Mouse (Mus musculus) liver, embryonic 18 days (tissue): ENCODE measurements around the gene Eef2. TPM values are rescaled to one million over a fixed set of nuclear protein-coding genes. Genes with fewer than 3 reads are reported as not detected.

Experiments
- polyA plus RNA-seq: library from polyadenylated mRNA; depleted of rRNA; stranded (reverse); fragments of >200 nt; gene quantifications from 2 replicates; pipeline ENCODE4 v1.2.3, GENCODE M21; 2012; rRNA removed

Gene Eef2
- polyA plus RNA-seq: 583 and 691 TPM in 2 replicates

GRCm38 (mm10) chr10:81176466-81177271 is at the start of gene Eef2:
Gene Eef2, plus strand, starts transcription at chr10:81176631.

DNA sequence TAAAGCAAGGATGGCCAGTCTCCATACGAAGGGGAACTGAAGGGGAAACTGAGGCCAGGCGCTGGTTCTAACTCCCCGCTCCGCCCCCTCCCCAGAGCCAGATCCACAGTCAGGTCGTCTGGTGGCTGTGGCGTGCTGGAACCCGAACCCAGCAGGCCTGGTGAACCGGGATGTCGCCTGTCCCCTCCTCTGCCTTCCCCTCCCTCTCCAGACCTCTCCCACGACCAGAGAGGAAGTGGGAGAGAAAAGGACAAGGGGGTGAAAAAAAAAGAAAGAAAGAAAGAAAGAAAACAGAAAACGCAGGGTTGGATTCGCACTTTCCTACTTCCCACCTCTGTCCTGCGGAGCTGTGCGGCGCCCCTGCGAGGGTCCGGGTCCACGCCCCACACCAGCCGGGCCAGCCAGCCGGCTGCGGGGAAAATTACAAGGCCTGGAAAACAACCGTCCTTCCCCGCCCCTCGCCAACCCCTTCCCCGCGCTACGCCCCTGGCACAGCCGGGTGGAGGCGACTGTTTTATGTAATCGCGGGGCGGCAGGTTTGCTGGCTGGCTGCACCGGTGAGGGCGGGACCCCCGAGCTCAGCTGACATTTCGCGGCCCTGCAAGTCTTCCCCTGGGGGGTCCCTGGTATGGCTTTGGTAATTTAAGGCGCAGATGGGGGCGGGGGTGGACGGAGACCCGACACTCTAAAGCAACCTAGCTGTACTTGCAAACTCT is 41.3 kb upstream of the Eef2 start, which contains the start of gene Zbtb7a:
TSS of gene Zbtb7a (plus strand) at position 255 of the 716 bp plus-strand sequence.

DNA sequence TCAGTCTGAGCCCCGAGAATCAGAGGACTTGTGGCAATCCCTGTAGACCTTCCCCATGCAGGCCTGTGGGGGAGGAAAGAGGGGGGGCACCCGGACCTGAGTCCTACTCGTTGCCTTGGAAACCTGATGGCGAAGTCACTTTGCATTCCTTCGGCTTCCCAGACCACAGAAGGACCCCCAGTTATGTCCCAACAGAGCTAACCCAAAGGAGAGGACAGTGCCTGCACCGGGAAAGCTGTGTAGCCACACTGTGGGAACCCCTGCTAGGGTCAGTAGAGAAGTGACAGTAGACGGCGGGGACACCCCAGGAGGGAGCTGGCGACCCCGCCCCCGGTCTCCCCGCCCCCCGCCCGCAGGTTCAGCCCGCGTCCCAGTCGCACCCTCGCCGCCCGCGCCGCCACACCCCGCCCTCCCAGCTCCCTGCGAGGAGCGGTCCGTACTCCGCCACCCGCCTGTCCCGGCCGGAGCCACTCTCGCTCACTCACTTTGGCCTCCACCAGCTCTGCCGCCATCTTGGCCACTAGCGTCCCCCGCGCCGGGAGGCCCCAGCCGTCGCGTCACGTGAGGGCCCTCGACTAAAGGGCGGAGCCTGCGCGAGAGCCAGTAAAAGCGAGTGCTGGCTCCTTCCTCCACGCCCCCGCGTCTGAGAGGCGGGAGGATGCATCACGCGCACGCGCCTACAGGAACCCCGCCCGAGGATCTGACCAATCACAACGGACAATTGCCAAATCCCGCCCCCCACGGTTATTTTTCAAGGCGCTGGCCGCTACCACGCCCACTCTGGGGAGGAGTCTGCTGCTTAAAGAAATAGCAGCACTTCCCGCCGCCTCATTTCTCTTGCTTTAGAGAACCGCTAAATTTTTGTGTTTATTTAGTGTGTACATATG is 9.0 kb upstream of the Eef2 start, which contains the start of gene Pias4:
TSS of gene Pias4 (minus strand) at position 724 of the 887 bp plus-strand sequence.

DNA sequence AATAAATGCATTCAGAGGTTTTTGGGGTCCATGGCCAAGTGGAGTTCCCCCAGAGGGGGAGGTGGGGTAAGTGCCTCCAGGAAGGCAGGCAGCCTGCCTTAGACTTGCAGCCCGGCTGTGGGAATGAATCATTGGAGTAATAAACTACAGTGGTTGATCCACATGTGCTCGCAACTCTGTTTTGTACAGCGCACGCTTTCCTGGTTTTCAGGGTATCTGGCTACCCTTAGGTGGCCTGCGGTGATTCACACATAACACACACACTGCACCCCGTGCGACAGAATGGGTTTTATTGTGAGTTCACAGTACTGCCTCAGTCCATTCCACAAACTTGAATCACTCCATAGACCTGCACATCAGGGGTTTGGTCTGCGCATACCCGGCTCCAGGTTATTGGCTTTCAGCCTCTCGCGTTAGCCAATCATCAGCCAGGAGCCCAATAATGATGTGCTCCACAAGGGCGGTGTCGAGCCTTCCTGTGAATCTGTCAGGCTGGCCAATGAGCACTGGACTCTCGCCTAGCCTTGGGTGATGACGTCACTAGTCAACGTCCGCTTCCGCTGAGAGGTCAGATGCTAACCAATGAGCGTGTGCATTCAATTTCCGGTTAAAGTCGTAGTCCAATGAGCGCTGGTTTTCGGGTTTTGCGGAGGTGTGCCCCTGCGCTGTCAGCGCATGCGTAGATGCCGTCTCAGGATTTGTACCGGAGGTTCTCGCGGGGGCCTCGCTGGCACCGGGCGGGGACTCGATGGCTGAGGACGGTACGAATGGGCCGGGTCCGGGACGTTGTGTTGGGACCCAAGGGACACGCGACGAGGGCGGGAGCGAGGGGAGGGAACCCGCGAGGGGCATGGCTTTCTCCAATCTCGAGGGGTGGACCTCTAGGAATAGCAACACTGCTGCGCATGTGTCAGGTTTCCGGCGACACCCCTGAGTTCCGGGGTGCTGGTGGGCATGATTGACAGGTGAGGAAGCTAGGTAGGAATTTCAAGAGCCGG is 6.2 kb downstream of the Eef2 start, which contains the start of gene Dapk3:
TSS of gene Dapk3 (plus strand) at position 670 of the 998 bp plus-strand sequence.

GRCm38 (mm10) chr10:81183805-81184204 is 7.4 kb downstream of the Eef2 start, which contains the start of gene 4930442H23Rik:
Gene 4930442H23Rik, minus strand, starts transcription at chr10:81183849.

DNA sequence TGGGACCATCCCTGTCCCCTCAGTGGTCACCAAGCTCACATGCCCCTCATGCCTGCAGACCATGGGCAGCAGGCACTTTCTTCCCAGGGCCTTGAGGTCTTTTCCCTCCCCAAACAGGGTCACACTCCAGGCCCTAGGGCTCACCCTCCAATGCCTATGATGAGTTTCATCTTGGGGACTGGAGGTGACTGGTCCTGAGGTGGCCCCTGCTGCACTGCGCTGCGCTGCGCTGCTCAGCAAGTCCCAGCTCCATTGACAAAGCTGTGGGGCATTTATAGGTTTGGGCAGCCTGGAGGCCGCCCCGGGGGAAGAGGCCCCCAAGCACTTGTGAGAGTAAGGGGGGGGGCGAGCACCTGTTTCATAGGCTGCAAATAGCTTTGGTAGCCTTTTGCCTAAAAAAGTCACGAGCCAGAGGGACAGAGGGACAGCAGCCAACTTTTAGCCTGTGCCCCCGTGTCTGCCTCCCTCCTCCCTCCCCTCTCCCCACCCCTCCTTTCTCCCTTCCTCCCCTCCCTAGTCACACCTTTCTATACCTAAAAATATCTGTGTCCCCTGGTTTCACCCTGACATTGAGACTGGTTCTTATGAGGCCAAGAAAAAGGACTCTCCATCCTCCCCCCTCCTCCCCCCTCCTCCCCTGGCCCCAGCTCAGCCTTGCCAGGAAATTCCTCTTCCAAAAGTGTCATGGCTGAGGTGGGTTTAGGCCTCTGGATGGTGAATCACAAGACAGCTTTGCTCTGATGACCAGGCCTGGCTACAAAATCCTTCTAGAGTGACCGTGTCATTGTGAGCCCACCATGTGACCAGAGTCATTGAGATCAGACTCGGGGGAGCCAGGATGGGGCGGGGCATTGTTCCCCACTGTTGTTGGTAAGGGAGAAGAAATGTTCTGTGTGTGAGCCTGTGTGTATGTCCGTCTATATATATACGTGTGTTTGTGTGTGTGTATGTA is 25.7 kb downstream of the Eef2 start, which contains the start of gene Nmrk2:
TSS of gene Nmrk2 (minus strand) at position 245 of the 952 bp plus-strand sequence.

DNA sequence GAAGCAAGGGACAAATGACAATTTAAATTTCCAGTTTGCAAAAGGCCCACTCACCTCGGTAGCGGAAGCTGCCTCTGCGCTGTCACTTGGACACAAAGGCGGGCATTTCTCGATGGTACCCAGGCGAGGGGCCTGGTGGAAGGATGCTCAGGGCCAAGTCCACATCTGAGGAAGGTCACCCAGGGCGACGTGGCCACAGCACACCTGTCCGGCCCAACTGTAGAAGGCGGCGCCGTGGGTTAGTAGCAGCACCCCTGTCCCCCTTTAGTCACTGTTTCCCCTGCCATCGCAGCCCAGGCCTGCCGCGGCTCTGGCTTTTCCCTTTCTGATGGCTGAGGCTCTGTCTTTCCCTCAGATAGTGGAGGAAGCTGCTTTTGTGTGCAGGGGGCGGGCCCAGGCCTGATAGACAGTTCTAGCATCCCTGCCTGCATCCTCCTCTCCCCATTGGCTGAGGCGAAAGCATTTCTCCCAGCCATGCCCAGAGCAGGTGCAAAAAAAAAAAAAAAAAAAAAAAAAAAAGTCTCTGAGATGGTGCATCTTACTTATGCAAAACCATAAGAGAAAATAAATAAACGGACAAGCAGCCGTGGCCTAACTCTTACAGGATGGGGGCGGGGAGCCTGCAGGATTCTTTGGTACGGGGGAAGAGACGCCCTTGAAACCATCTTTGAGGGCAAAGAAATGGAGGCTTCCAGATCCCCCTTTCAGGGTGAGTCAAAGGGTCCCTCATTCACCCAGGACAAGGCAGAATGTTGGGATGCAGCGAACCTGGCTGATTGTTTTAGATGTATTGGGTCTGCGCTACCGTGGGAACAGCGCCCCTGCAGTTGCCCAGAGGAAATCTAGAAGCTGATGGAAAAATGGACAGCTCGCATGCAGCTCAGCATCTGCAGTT is 54.3 kb downstream of the Eef2 start, which contains the start of gene Atcay:
TSS of gene Atcay (minus strand) at position 396 of the 895 bp plus-strand sequence.

Other genes starting within 250 kb of the Eef2 start
- gene Gadd45b, start 246.6 kb upstream of the Eef2 start, polyA plus RNA-seq: 15.7 and 16.8 TPM in 2 replicates
- 0.41 and 0.48 TPM in 2 replicates for gene Gng7, start 161.7 kb upstream of the Eef2 start, polyA plus RNA-seq
- 0.01 TPM in 1 of 2 replicates, not detected in the other for gene Diras1, start 151.0 kb upstream of the Eef2 start, polyA plus RNA-seq
- 4.0 and 4.1 TPM in 2 replicates for gene Slc39a3, start 139.2 kb upstream of the Eef2 start, polyA plus RNA-seq
- gene Sgta, start 116.5 kb upstream of the Eef2 start, polyA plus RNA-seq: 45.0 and 50.4 TPM in 2 replicates
- gene Thop1, start 106.6 kb upstream of the Eef2 start, polyA plus RNA-seq: 12.0 and 13.2 TPM in 2 replicates
- gene Creb3l3, start 77.8 kb upstream of the Eef2 start, polyA plus RNA-seq: 78.1 and 87.6 TPM in 2 replicates
- 48.8 and 50.9 TPM in 2 replicates for gene Map2k2, start 70.7 kb upstream of the Eef2 start, polyA plus RNA-seq
- 8.5 and 8.6 TPM in 2 replicates for gene Zbtb7a, start 41.4 kb upstream of the Eef2 start, polyA plus RNA-seq
- 10.3 and 12.9 TPM in 2 replicates for gene Pias4, start 8.7 kb upstream of the Eef2 start, polyA plus RNA-seq
- 16.9 and 18.2 TPM in 2 replicates for gene Dapk3, start 6.4 kb downstream of the Eef2 start, polyA plus RNA-seq
- gene 4930442H23Rik, start 7.2 kb downstream of the Eef2 start, polyA plus RNA-seq: not detected in 2 replicates
- gene Nmrk2, start 25.4 kb downstream of the Eef2 start, polyA plus RNA-seq: not detected in 2 replicates
- gene Atcay, start 54.2 kb downstream of the Eef2 start, polyA plus RNA-seq: 0.01 TPM in 1 of 2 replicates, not detected in the other
- gene Zfr2, start 56.5 kb downstream of the Eef2 start, polyA plus RNA-seq: 1.9 and 2.1 TPM in 2 replicates
- 1.4 and 1.9 TPM in 2 replicates for gene Matk, start 76.3 kb downstream of the Eef2 start, polyA plus RNA-seq
- 44.6 and 45.1 TPM in 2 replicates for gene Mrpl54, start 90.3 kb downstream of the Eef2 start, polyA plus RNA-seq
- 23.2 and 24.9 TPM in 2 replicates for gene Apba3, start 90.3 kb downstream of the Eef2 start, polyA plus RNA-seq
- 0.88 and 1.1 TPM in 2 replicates for gene Tjp3, start 115.0 kb downstream of the Eef2 start, polyA plus RNA-seq
- gene Pip5k1c, start 116.3 kb downstream of the Eef2 start, polyA plus RNA-seq: 10.3 and 11.9 TPM in 2 replicates
- 12.9 and 13.4 TPM in 2 replicates for gene Cactin, start 144.5 kb downstream of the Eef2 start, polyA plus RNA-seq
- gene Tbxa2r, start 152.1 kb downstream of the Eef2 start, polyA plus RNA-seq: 3.1 and 3.4 TPM in 2 replicates
- gene Gipc3, start 166.6 kb downstream of the Eef2 start, polyA plus RNA-seq: 0.02 TPM in 2 replicates
- gene Hmg20b, start 173.8 kb downstream of the Eef2 start, polyA plus RNA-seq: 24.1 and 27.6 TPM in 2 replicates
- 8.7 and 8.9 TPM in 2 replicates for gene Mfsd12, start 180.9 kb downstream of the Eef2 start, polyA plus RNA-seq
- 0.39 and 1.0 TPM in 2 replicates for gene 4930404N11Rik, start 189.2 kb downstream of the Eef2 start, polyA plus RNA-seq
- gene Fzr1, start 201.9 kb downstream of the Eef2 start, polyA plus RNA-seq: 54.1 and 61.6 TPM in 2 replicates
- 27.6 and 28.9 TPM in 2 replicates for gene Dohh, start 207.8 kb downstream of the Eef2 start, polyA plus RNA-seq
- gene Gm48551, start 207.8 kb downstream of the Eef2 start, polyA plus RNA-seq: 0.58 and 0.75 TPM in 2 replicates
- 0.64 and 0.82 TPM in 2 replicates for gene Gm48552, start 212.4 kb downstream of the Eef2 start, polyA plus RNA-seq
- 2.6 and 3.4 TPM in 2 replicates for gene Smim24, start 216.4 kb downstream of the Eef2 start, polyA plus RNA-seq